Mouse (Mus musculus) midbrain, embryonic 13.5 days (tissue): ENCODE data around the gene Ak7. TPM values are rescaled to one million over a fixed set of nuclear protein-coding genes. Genes with fewer than 3 reads are reported as not detected.

Experiments
- ATAC-seq: fragments of 200-750 bp; cut with Nextera tagmentation; 2 replicates; pipeline ENCODE4 v1.8.0; 2017; ENCODE audit warnings: mild to moderate bottlenecking, moderate TSS enrichment, moderate library complexity
- H3K27ac ChIP-seq: fragments of 300-500 bp; sonication (generic); 2 replicates; pipeline ENCODE4 v1.5.1; 2015; ENCODE audit warnings: inconsistent platforms, mild to moderate bottlenecking, moderate library complexity
- H3K27me3 ChIP-seq: fragments of 300-500 bp; sonication (generic); 2 replicates; pipeline ENCODE4 v1.6.1; 2015; ENCODE audit warnings: mild to moderate bottlenecking, inconsistent platforms
- H3K36me3 ChIP-seq: fragments of 300-500 bp; sonication (generic); 2 replicates; pipeline ENCODE4 v1.6.1; 2015; ENCODE audit warnings: mild to moderate bottlenecking, inconsistent platforms
- H3K4me1 ChIP-seq: fragments of 300-500 bp; sonication (generic); replicated peaks from 2 replicates; pipeline ENCODE4 v1.6.1; 2015; ENCODE audit warnings: inconsistent platforms
- H3K4me2 ChIP-seq: fragments of 300-500 bp; sonication (generic); replicated peaks from 2 replicates; pipeline ENCODE4 v1.6.1; 2015; ENCODE audit warnings: moderate library complexity, mild to moderate bottlenecking, inconsistent platforms
- H3K4me3 ChIP-seq: fragments of 300-500 bp; sonication (generic); replicated peaks from 2 replicates; pipeline ENCODE4 v1.5.1; 2015; ENCODE audit warnings: mild to moderate bottlenecking, inconsistent platforms
- H3K9ac ChIP-seq: fragments of 300-500 bp; sonication (generic); replicated peaks from 2 replicates; pipeline ENCODE4 v1.6.1; 2015; ENCODE audit warnings: mild to moderate bottlenecking, inconsistent platforms
- H3K9me3 ChIP-seq: fragments of 300-500 bp; sonication (generic); 2 replicates; pipeline ENCODE4 v1.6.1; 2016; ENCODE audit warnings: mild to moderate bottlenecking, inconsistent platforms
- WGBS: fragments of 180-500 bp; shearing (Covaris S2); methylation state at CpG from one replicate; pipeline ENCODE4 v1.1.7; 2015; 5-methylcytosine and 5-hydroxymethylcytosine counted together
- polyA plus RNA-seq: library from polyadenylated mRNA; unstranded; fragments of >200 nt; fragmentation: Nextera tagmentation; extraction: Ambion mirVana; gene quantifications from 2 replicates; pipeline ENCODE4 v1.2.1, GENCODE M21; 2015

Gene Ak7
- polyA plus RNA-seq, 1 experiment from 2014 or later = 1.6 TPM

DNA sequence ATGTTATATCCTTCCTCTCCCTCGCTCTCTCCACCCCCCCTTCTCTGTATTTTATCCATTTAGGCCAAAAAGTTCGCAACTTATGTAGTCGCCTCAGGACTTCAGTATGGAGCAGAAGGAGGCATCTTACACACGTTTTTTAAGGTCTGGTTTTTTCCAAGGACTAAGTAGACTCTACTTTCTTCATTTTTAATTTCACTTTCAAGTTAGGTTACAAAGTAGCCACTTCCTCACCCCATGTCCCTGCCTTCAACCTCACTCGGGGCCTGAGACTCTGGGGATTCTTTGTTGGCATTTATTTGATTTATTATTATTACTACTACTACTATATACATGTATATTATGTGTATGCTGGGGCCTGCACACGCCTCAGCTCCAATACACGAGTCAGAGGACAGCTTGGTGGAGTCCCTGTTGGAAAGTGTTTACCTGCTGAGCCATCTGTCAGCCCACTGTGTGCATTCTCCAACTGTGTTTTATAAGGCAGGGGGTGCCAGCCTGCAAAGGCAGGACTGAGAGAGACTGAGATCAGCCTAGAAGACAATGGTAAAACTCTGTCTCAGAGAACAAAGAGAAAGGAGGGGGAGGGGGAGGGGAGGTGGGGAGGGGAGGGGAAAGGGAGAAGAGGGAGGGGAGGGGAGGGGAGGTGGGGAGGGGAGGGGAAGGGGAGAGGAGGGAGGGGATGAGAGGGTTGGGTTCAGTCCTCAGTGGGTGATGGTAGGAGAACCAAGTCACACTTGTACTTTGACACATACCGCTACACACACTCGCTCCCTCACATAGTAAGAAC lies 27.8 kb downstream of the Ak7 start:
- no peak overlapping the region for H3K4me3 ChIP-seq
- H3K9ac ChIP-seq = no peak overlapping the region
- WGBS = 74% methylated on average over 9 of the region's 9 CpGs
- no peaks in the 10 kb centered on the region for H3K4me1 ChIP-seq
- no peaks in the 10 kb centered on the region for H3K9me3 ChIP-seq
- no peak overlapping the region for H3K27ac ChIP-seq
- H3K4me2 ChIP-seq = no peak overlapping the region
- no peaks in the 10 kb centered on the region for H3K36me3 ChIP-seq
- no peaks in the 10 kb centered on the region for H3K27me3 ChIP-seq
- no peak for ATAC-seq

DNA sequence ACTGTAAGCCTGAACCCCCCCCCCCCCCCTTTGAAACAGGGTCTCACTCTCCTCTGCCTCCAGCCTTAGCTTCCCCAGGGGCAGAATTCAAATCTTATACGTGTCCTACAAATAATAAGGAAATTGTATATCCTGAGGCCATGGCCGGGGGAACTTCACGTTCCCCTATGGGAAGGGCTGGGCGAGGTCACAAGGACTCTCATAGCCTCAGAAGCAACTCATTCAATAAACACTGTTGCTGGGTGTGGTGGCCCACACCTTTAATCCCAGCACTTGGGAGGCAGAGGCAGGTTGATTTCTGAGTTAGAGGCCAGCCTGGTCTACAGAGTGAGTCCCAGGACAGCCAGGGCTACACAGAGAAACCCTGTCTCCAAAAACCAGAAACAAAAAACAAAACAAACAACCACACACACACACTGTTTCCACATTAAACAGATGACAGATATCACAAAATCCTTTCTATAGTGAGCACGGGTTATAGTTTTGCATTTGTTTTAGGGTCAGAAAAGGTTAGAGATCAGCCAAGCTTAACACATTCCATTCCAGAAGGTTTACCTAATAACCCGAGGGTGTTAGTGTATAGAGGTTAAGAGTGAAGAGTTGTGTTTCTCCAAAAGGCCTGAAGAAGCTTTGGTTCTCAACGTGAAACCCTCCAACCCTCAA lies 29.6 kb downstream of the Ak7 start:
- ATAC-seq = no peak
- H3K27ac ChIP-seq = no peak overlapping the region
- H3K36me3 ChIP-seq = no peaks in the 10 kb centered on the region
- no peaks in the 10 kb centered on the region for H3K9me3 ChIP-seq
- H3K4me2 ChIP-seq = no peak overlapping the region
- H3K27me3 ChIP-seq = no peaks in the 10 kb centered on the region
- H3K4me1 ChIP-seq = no peaks in the 10 kb centered on the region
- no peak overlapping the region for H3K9ac ChIP-seq
- 81% methylated on average over 7 of the region's 7 CpGs for WGBS
- H3K4me3 ChIP-seq = no peak overlapping the region

DNA sequence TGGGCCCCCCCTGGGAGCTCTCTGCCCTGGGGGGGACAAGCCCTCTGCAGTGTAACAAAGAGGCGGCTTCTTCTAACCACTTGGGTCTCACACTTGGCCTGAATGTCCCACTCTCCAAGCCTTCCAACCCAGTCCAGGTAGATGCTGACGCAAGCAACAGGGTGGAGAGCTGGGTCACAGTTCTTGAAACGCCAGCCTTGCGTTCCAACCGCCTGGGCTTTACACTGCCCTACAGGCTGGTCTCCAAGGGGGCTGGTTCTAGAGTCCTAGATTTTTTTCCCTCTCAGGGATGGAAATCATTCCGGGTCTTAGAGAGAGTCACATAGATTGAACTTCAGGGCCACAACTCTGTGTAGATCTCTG lies 30.1 kb downstream of the Ak7 start:
- no peak for ATAC-seq
- Histone ChIP-seq H3K4me3 (no peak overlapping the region), H3K27me3 (no peaks in the 10 kb centered on the region), H3K27ac (no peak overlapping the region), H3K4me2 (no peak overlapping the region), H3K9ac (no peak overlapping the region), H3K9me3 (no peaks in the 10 kb centered on the region), H3K36me3 (no peaks in the 10 kb centered on the region), H3K4me1 (no peaks in the 10 kb centered on the region)
- WGBS = 91% methylated on average over 6 of the region's 6 CpGs

DNA sequence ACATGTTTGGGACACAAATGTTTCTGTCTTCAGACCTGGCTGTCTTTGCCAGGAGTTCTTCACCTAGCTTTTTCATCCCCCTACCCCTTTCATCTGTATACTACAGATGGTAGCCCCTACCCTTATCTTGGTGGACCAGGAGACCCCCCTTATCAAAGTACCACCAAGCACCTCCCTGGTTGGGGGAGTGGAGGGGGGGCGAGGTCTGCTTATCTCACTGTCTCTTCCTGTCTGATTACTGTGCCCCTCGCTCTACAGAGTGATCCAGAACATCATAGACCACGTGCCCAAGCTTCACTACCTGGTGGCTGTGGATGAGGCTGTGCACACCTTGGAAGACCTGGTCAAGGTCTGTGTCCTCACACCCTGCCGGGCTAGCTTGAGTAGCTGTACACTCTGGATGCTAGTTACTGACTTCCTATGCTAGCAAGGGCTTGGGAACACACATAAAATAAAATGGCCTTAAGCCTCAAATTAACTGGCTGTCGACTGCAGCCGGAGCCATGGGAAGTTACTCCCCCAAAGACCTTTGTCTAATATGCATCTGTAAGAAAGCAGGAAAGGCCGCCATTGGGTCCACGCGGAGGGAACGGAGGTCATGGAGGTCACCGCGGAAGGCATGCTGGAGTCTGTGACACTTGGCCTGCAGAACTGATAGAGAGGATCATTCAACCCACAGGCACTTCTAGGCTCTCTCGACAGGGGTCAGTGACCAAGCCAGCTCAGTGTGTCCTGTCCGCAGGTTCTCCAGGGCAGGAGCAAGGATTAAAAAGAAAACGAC lies 32.7 kb downstream of the Ak7 start:
- 85% methylated on average over 15 of the region's 15 CpGs for WGBS
- Histone ChIP-seq H3K4me2 (no peak overlapping the region), H3K36me3 (no peaks in the 10 kb centered on the region), H3K9me3 (no peaks in the 10 kb centered on the region), H3K27me3 (no peaks in the 10 kb centered on the region), H3K4me1 (no peaks in the 10 kb centered on the region), H3K4me3 (no peak overlapping the region), H3K9ac (no peak overlapping the region), H3K27ac (no peak overlapping the region)
- ATAC-seq = no peak

DNA sequence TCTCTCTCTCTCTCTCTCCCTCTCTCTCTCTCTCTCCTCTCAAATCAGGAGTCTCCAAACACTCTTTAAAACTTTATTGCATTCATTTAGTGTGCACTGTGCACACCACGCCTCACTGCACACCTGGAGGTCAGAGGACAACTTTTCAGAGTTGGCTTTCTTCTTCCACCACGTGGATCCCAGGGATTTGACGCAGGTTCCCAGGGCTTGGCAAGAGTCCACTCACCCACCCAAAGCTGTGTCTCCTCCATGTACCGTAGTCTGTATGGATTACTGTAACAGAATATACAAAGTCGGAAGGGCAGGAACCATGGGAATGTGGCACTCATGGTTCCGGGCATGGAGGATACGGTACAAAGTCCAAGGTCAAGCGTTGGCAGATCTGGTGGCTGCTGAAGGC lies 33.9 kb downstream of the Ak7 start:
- WGBS = 90% methylated on average over 8 of the region's 8 CpGs
- Histone ChIP-seq H3K9ac (no peak overlapping the region), H3K27me3 (no peaks in the 10 kb centered on the region), H3K4me2 (no peak overlapping the region), H3K36me3 (no peaks in the 10 kb centered on the region), H3K4me1 (no peaks in the 10 kb centered on the region), H3K9me3 (no peaks in the 10 kb centered on the region), H3K4me3 (no peak overlapping the region), H3K27ac (no peak overlapping the region)
- ATAC-seq = no peak

DNA sequence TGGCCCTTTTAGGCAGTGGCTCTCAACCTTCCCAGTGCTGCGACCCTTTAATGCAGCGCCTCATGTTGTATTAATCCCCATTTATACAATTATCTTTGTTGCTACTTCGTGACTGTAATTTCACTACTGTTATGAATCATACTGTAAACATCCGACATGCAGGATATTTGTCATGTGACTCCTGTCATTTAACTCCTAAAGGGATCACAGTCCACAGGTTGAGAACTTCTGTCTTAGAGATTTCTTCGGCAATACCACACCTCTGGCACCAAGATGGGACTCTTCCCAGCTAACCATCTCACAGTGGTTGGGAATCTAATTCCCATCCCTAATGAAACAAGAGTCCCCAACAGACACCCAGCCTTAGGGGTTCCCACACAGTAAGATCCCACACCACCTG lies 42.3 kb downstream of the Ak7 start:
- Histone ChIP-seq H3K36me3 (no peaks in the 10 kb centered on the region), H3K4me3 (no peak overlapping the region), H3K9me3 (no peaks in the 10 kb centered on the region), H3K4me1 (no peaks in the 10 kb centered on the region), H3K4me2 (no peak overlapping the region), H3K27me3 (no peaks in the 10 kb centered on the region), H3K27ac (no peak overlapping the region), H3K9ac (no peak overlapping the region)
- ATAC-seq = no peak
- 89% methylated on average over 5 of the region's 5 CpGs for WGBS

DNA sequence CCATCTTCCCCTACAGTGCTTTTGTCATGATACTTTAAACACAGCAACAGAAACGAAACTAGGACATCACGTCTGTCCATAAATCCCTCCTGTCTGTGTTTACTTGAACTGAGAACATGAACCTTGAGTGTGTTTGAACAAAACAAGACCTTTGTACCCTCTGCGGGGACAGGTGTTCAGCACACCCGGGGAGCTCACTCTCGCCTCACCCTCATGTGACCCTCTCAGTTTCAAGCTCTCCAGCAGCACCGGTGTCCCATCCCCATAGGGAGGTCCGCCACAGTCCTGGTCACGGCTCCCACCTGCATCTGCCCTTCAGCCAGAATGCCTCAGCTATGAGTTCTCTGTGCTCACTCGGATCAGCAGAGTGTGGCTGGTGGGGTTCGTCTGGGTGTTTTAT lies 48.0 kb downstream of the Ak7 start:
- no peak for ATAC-seq
- H3K9me3 ChIP-seq = no peaks in the 10 kb centered on the region
- H3K27me3 ChIP-seq = no peaks in the 10 kb centered on the region
- H3K27ac ChIP-seq = no peak overlapping the region
- H3K4me3 ChIP-seq = no peak overlapping the region
- H3K4me2 ChIP-seq = no peak overlapping the region
- no peak overlapping the region for H3K9ac ChIP-seq
- H3K36me3 ChIP-seq = no peaks in the 10 kb centered on the region
- no peaks in the 10 kb centered on the region for H3K4me1 ChIP-seq
- 91% methylated on average over 10 of the region's 10 CpGs for WGBS

DNA sequence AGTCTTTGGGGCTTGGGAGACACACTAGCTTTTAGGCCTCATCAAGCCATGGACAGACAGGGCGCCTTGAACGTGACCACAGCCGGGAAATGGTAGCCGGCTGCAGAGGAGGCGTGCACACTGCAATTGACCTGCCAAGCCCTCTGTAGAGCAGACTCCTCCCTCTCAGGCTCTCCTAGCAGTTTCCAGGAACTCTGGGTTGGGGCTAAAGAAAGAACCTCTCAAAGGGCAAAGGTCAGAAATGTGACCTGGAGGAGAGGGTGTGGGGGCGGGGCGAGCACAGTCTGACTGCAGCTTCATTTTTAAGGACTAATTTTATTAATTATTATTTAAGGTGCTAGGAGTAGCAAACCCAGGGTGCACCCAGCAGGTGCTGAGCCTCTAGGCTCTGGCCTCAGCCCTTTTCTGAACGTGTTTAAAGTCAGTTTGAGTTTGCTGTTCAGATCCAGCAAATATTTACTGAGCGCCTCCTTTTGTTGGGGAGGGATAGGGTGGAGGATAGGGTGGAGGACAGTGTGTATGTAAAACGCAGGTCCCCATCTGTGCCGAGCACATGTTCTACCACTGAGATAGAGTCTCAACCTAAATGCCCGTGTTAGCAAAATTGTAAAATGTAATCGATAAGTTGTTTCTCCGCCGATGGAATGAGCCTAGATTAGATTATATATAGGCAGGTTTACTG lies 52.2 kb downstream of the Ak7 start:
- Histone ChIP-seq H3K27ac (no peak overlapping the region), H3K4me2 (no peak overlapping the region), H3K4me1 (no peaks in the 10 kb centered on the region), H3K36me3 (no peaks in the 10 kb centered on the region), H3K4me3 (no peak overlapping the region), H3K9ac (no peak overlapping the region), H3K27me3 (no peaks in the 10 kb centered on the region), H3K9me3 (no peaks in the 10 kb centered on the region)
- 44% methylated on average over 15 of the region's 15 CpGs for WGBS
- no peak for ATAC-seq

DNA sequence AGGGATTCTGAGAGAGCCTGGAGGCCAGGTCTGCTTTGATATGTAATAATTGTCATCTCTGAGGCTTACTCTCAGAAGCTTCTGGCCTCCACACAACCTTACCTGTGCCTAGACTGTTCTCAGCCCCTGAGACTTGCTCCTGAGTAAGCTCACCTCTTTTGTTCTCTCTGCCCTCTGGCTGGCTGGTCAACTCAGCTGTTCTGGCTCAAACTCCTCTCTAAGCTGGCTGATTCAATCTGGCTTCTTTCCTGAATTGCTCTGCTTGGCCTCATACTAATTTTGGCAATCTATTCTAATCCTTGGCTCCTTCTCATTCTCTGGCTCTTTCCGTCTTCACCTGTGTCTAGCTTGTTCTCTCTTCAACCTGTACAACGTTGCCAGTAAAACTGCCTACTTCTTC lies 53.1 kb downstream of the Ak7 start:
- Histone ChIP-seq H3K27ac (no peak overlapping the region), H3K36me3 (no peaks in the 10 kb centered on the region), H3K9me3 (no peaks in the 10 kb centered on the region), H3K4me3 (no peak overlapping the region), H3K4me1 (no peaks in the 10 kb centered on the region), H3K27me3 (no peaks in the 10 kb centered on the region), H3K4me2 (no peak overlapping the region), H3K9ac (no peak overlapping the region)
- no peak for ATAC-seq
- 92% methylated on average over 2 of the region's 2 CpGs for WGBS

DNA sequence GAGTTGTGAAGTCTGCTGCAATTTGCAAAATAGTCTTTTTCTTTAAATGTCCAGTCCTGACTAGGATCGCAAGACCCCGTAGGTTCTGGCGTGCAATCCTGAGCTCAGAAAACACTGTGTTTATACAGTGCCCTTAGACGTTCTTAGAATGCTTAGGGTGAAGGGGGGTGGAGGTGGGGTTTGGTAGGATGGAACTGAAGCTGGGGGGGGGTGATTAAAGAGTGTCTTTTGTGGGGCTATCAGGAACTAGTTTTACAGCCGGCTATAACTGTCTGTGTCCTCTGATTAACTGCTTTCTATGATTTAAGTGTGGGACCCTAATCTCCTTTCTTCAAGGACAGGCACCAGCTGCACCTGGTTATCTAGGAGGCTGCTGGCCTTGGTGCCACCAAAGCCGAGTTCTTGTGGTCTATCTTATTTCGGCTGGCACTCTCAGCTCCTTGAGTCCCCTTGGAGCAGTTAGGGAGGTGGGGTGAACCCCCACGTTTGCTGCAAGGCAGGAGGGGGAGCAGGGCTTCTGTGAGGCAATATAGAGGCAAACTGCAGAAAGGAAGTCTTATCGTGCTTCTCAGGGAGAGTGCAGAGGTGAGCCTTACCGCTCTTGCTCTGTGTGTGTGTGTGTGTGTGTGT lies 54.2 kb downstream of the Ak7 start:
- Histone ChIP-seq H3K4me3 (no peak overlapping the region), H3K9me3 (no peaks in the 10 kb centered on the region), H3K4me1 (no peaks in the 10 kb centered on the region), H3K27me3 (no peaks in the 10 kb centered on the region), H3K27ac (no peak overlapping the region), H3K36me3 (no peaks in the 10 kb centered on the region), H3K4me2 (no peak overlapping the region), H3K9ac (no peak overlapping the region)
- 75% methylated on average over 10 of the region's 10 CpGs for WGBS
- ATAC-seq = no peak

DNA sequence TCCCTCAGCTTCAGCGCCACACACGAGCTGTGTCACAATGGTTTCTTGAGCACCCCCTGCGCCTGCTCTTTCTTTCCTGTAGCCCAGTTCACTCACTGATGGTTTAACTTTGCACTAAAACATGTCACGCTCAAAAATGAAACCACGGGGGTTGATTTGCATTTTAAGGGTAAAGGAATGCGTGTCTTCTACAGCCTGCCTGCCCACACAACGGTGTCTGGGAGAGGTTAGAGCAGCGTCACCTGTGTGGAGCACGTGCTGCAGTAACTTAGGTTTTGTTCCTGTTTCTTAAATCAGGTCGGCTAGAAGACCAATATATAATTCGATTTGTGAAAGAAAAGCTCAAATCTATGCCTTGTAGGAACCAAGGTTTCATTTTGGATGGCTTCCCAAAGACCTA lies 55.4 kb downstream of the Ak7 start:
- Histone ChIP-seq H3K27me3 (no peaks in the 10 kb centered on the region), H3K4me3 (no peak overlapping the region), H3K9me3 (no peaks in the 10 kb centered on the region), H3K36me3 (no peaks in the 10 kb centered on the region), H3K27ac (no peak overlapping the region), H3K9ac (no peak overlapping the region), H3K4me2 (no peak overlapping the region), H3K4me1 (no peaks in the 10 kb centered on the region)
- ATAC-seq = no peak
- WGBS = 65% methylated on average over 11 of the region's 11 CpGs

DNA sequence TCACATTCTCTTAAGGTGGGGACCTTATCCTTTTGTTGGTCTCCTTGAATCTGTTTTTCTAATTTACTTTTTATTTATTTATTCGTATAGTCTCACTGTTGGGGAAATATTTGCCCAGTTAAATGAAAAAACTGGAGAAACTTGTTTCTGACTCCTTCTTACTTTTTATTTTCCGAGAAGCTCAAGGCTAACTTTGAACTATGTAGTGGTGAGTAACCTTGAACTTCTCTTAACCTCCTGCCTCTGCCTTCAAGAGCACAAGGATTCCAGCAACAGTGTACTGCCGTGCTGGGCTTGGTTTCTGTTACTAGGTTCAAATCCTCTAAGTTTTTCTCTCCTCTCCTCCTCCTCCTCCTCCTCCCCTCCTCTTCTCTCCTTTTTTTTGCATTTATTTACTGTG lies 55.9 kb downstream of the Ak7 start:
- no peak for ATAC-seq
- Histone ChIP-seq H3K27ac (no peak overlapping the region), H3K4me3 (no peak overlapping the region), H3K4me1 (no peaks in the 10 kb centered on the region), H3K27me3 (no peaks in the 10 kb centered on the region), H3K9me3 (no peaks in the 10 kb centered on the region), H3K4me2 (no peak overlapping the region), H3K36me3 (no peaks in the 10 kb centered on the region), H3K9ac (no peak overlapping the region)
- 87% methylated on average over 3 of the region's 3 CpGs for WGBS
